Mouse (Mus musculus) urinary bladder, postnatal 10 days (tissue): ENCODE measurements around the gene Pfkfb1.

Experiments used
- DNase-seq: peaks from one replicate; pipeline ENCODE4 v3.0.0; 2022; ENCODE audit warnings: low spot score

Pfkfb1 gene

DNA sequence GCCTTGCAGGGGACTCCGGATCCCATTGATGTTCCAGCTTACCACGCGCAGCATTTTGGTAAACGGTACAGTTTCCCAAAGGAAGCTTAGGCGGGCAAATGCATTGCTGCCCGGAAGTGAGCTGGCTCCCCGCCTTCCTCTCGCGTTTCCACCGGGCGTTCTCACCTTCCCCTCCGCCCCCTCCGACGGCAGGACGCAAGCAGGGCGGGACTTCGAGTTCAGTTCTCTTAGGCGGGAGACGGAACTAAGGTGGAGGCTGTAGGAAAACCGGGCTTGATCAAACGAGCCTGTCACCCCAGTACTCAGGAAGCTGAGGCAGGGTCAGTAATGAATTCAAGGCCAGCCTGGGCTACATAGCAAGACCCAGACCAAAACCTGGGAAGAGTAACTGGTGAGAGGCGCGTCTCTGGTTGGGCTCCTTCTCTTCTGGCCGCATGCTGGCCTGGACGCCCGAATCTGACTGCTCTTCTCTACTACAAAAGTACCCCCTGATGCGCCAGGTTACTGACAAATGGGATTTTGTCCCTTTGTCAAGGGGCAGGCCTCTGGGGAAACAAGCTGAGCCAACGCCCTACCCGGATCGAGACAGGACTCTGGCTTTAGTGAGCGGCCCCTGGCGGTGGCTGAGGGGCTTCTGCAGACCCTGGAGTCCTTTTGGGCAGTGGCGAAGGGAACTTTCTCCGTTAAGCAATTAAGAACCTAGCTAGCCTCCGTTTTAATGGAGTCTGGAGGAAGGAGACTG, at the start of gene Pfkfb1:
Gene Pfkfb1, plus strand, starts transcription at position 207 of the 742 bp plus-strand sequence.
- peak; percentile 11 for DNase-seq

GRCm38 (mm10) chrX:150540111-150540510, 47.9 kb upstream of the Pfkfb1 start:
- no peak for DNase-seq

DNA sequence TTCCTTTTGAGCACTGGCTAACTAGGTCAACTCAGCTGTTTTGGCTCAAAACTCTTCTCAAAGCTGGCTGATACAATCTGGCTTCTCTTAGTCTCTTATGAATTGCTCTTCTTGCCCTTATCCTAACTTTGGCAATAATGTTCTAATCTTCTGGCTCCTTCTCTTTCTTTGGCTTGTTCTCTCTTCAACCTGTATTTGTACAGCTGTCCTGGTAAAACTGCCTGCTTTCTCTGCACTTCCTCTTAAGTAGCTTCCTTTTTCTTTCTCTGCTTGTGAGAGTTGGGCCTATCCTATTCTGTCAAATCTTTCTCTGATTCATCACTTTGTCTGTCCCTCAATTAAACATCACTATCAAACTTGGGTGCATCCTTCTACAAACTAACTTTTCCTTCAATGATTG, 46.3 kb upstream of the Pfkfb1 start:
- DNase-seq = no peak

DNA sequence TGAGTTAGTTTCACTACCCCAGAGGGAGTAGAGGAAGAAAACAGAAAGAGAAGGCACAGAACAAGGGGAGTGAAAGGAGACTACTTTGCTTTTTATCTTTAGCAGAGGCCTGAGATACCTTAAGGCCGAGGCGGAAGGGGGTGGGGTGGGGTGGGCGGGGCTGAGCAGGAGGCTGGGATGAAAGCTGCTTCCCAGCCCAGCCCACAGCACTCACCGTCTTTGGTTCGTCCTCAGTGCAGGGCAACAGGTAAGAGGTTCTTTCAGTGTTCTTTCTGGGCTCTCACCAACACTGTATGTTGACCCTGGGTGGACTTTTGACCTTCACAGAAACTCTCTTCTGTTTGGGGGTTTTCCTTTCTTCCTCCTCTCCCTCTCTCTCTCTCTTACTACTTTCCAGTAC, 40.8 kb upstream of the Pfkfb1 start, which contains the start of gene Alas2:
Gene Alas2, plus strand, starts transcription at position 137 of the 400 bp plus-strand sequence.
- no peak for DNase-seq

DNA sequence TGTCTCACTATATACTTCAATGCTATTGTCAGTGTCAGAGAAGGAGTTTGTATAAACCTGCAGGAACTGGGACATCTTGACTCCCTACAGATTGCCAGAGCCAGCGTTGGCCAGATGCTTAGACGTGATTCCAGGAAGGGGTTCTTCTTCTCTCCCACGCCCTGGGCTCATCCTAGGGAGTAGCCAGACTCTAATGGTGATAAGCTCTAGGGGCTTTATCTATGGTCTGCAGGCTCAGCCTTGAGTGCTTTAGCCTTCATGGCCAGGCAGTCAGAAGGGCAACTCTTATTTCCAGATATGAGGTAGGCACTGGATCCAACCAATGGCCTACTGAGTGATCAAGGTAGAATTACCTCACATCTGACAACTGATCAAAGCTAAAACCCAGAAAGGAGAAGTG, 38.4 kb upstream of the Pfkfb1 start:
- DNase-seq = no peak

DNA sequence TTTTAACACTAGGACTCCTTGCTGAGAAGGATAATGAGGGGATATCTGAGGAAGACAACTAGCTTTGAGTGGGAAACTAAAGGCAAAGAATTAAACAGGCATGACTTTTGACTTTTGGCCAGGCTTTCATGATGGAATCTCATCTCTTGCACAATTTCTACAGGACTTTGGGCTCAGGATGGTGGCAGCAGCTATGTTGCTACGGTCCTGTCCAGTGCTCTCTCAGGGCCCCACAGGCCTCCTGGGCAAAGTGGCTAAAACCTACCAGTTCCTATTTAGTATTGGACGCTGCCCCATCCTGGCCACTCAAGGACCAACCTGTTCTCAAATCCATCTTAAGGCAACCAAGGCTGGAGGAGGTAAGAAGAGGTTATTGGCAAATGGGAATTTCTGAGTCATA, 36.0 kb upstream of the Pfkfb1 start:
- DNase-seq = no peak

GRCm38 (mm10) chrX:150554032-150554431, 34.0 kb upstream of the Pfkfb1 start:
- DNase-seq = no peak

DNA sequence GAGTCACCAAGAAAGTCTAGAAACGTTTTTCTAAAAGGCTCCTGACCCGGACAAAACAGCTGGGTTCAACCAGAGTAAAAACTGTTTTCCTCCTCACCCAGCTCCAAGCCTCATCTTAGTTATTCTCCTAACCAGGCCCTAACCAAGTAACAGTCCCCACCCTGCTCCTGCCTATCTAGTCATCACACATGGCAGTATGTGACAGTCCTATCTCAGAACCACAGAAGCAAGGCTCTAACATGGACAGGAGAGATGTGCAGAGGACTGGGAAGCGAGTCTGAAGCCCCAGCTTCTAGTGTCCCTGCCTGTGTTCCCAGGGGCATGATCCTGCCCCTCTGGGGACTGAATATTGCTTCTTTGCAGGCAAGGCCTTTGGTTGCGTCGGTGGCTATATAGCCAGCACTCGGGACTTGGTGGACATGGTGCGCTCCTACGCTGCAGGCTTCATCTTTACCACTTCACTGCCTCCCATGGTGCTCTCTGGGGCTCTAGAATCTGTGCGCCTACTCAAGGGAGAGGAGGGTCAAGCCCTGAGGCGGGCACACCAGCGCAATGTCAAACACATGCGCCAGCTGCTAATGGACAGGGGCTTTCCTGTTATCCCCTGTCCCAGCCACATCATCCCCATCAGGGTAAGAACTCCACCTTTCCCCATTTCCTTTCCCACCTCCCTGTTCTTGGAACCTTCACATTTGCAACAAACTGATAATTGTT, 23.2 kb upstream of the Pfkfb1 start:
- no peak for DNase-seq

DNA sequence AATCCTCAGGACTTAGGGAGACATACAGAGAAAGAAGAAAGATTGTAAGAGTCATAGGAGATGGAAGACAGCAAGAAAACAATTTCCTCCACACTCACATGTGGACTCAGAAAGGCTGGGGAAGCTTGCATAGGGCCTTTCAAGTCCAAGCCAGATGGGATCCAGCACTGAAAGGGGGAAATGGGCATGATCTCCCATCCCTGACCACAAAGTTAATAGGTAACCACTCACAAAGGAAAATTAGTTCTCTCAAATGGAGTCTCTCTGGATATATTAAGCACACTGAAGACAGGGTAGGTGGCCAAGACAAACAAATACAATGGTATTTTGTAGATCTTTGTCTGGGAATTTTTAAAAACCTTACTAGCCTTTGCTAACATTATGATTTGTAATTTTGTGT, 6.1 kb upstream of the Pfkfb1 start:
- DNase-seq = no peak

DNA sequence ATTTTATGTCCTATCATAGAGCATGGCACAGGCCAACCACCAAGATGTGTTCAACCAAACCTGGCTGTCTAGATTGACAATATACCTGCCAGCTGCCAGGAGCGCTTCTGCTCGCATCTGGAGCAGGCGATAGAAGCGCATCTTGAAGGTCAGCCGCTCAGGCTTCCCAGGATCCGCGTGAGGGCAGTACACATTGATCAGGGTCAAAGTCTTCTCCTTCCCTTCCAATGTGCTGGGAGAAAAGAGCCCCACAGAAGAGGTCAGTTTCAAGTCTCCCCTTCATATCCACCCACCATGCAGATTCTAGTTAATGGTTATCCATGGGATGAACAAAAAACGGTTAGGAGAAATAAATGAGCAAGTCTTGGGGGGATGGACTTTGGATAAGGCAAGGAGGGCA, 2.9 kb upstream of the Pfkfb1 start:
- DNase-seq = no peak

DNA sequence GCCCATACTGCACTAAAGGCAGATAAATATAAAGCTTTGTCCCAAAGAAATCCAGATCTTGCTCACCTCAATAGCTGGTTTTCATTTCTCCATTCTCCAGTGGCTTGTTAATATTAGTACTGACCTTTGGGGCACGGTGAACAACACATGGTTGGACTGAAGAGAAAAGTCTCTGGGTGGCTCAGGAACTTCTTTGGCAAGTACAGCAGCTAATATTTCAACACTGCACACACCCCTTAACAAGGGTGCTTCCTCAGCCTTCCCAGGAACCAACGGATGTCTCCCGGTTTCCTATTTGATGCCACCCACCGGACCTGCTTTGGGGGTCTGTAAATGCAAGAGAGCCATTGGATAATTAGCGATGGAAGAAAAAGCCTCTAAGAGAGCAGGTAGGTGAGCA, 1.7 kb downstream of the Pfkfb1 start, which contains the start of gene Apex2:
Gene Apex2, minus strand, starts transcription at position 173 of the 400 bp plus-strand sequence.
- DNase-seq = no peak

DNA sequence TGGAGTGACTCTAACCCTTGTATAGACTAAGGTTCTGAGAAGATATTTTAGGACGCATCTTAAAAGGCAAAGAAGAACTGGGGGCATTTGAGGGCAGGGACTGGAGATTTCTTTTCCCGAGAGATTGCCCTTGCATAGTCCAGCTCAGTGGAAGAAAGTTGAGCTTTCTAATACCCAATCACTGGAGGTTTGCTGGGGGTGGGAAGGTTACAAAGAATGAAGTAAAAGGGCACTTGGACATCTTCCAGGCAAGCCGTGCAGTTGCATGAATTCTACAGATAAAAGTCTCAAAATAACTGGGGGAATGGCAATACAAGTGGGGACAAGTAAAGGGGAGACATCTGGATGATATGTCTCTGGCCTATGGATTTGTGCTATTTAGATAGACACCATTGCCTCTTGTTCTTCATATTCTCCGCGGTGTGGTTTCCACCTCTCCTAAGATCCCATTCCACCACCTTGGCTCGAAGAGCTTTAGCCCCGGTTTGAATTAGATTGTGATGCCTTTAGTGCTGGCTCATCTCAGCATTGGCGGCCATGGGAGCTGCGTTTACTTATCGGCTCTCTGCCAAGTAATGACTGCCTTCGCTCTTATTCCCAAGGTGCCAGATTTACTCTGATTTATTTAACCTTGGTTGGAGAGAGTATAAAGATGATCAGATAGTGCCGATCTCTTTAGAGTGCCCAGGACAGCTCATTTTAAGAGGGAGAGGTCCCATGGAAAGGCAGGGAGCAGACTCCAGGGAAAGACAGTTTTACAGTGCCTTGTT, 5.4 kb downstream of the Pfkfb1 start:
- DNase-seq = no peak

DNA sequence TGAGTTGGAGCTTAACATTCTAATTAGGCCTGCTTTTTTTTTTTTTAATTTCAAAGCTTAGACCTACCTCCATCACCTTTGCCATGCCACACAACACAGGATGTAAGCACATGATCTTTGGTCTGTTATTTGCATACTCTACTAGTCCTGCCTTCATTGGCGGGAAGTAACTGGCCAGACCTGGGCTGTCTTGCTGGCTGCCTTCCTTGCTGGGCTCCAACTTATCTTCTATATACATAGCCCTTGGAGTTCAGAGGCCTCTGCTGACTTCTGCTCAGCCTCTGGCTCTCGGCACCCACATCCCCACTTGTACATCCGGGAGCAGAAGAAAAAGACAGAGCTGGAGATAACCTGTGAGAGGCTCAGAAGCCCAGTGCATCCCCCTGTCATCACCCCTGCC, 6.1 kb downstream of the Pfkfb1 start:
- DNase-seq = no peak

DNA sequence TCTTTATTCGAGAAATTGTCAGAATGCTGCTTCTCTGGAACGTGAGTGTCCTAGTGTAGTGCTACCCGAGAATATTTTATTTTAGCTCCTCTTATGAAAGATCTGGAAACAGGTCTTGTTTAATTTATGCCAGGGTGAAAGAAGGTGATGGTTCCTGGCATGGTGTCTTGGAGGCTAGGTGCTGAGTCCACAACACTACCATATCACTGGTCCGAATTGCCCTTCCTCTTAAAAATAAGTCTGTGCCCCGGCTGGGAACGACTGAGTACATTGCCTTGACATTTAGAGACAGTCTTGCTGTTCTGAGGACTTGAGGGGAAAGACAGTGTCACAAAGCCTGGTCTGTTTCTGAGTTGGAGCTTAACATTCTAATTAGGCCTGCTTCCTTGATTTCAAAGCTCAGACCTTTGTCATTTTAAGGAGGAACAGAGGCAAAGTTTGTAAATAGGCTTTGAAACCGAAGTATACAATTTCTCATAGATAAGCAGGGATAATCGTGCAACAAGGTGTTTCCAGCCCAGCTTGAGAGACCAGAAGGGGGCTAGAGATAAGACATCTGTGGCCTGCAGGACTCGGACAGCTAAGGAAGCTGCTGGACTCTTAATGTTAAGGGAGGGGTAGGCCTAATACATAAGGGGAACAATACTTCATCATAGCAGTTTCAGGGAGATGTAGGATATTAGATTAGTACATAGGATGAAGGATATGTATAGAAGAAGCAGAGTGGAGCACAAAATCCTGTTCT, 7.2 kb downstream of the Pfkfb1 start:
- no peak for DNase-seq

- DNase-seq = no peak
These were observed 10.9 kb downstream of the Pfkfb1 start for GRCm38 (mm10) chrX:150598882-150599281.

DNA sequence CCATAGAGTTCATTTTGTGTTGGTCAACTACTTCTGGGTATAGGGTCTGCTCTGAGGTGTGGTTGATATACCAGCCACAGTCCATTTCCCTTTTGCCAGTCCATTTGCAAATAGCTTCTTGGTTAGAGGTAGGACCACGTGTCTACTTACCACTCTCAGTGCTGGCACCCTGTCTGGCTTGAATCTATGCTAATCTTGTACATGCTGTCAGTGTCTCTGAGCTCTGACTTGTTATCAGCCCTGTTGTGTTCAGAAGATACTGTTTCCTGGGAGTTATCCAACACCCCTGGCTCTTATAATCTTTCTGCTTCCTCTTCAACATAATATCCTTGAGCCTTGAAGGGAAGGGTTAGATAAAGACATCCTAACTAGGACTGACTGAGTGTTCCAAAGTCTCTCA, 48.4 kb downstream of the Pfkfb1 start:
- no peak for DNase-seq

- DNase-seq = no peak
These were observed 68.3 kb downstream of the Pfkfb1 start for GRCm38 (mm10) chrX:150656122-150656907.

DNA sequence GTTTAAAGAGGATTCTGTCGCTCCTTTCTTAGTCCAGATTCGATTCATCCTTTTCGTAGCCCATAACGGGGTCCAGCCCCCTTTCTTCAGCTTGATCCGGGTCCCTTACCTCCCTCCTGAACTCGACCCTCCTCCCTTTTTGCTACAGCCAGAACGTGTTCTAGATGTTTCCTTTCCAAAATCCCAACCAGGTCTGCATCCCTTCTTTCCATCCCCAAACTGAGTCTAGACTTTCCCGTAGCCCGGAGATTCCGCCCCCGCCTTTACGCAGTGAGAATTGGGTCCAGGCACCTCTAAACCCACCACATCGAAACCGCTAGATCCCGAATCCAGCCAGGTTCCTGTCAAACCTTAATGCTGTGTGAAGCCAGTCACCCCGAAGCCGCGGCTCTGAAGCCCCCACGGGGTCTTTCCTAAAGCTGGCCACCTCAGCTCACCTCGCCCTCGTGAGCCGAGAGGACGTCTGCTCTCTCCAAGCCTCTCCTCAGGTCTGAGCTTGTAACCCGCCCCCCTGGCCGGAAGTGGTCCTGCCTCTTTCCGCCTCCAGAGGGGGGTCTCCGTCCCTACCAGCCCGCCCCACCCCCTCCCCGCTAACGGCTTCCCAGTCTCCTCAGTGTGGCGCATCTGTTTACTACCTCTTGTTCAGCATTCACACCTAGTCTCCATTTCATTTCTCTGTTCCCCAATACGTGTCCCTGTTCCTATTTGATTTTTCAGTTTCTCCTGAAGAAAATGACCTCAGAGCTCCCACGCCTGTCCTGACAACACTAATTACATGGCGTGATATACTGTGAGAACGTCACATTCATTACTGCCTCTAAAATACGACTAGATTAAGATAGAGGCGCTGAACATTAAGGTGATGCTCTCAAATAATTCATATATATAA, 69.1 kb downstream of the Pfkfb1 start, which contains the start of gene Tro:
Gene Tro, minus strand, starts transcription at position 676 of the 889 bp plus-strand sequence.
- DNase-seq = no peak

GRCm38 (mm10) chrX:150657797-150658118, 69.7 kb downstream of the Pfkfb1 start:
- DNase-seq = no peak

- DNase-seq = no peak
These were observed 74.8 kb downstream of the Pfkfb1 start for GRCm38 (mm10) chrX:150662809-150663208.
